Mouse (Mus musculus) embryonic facial prominence, embryonic 14.5 days (tissue): ENCODE measurements at regions not wholly inside any gene's neighbourhood (a gene's known extent, or its start where the extent isn't known, plus 50 kb on each side); places are given as distances from the start of the nearest gene placed in this dataset.
"Not testable (repeated sequence)": the region's sequence is repeated elsewhere in the genome, so short reads cannot be mapped to it uniquely, and the experiment has no call there.

Experiments used
- ATAC-seq: fragments of 200-750 bp; cut with Nextera tagmentation; 2 replicates; pipeline ENCODE4 v1.8.0; 2017; ENCODE audit warnings: low read depth, moderate number of reproducible peaks, moderate TSS enrichment
- DNase-seq: peaks from one replicate; pipeline ENCODE4 v3.0.0-alpha.2; 2015; ENCODE audit warnings: low spot score
- H3K27ac ChIP-seq: fragments of 300-500 bp; sonication (generic); replicated peaks from 2 replicates; pipeline ENCODE4 v1.5.1; 2014; ENCODE audit warnings: low read depth, mild to moderate bottlenecking, low read length, moderate library complexity
- H3K27me3 ChIP-seq: fragments of 300-500 bp; sonication (generic); replicated peaks from 2 replicates; pipeline ENCODE4 v1.6.1; 2014; ENCODE audit warnings: low read length; ENCODE audit not compliant: control insufficient read depth, insufficient read depth
- H3K36me3 ChIP-seq: fragments of 300-500 bp; sonication (generic); 2 replicates; pipeline ENCODE4 v1.6.1; 2014; ENCODE audit warnings: low read length, mixed read lengths; ENCODE audit not compliant: control insufficient read depth, insufficient read depth
- H3K4me1 ChIP-seq: fragments of 300-500 bp; sonication (generic); 2 replicates; pipeline ENCODE4 v1.6.1; 2014; ENCODE audit warnings: antibody characterized with exemption, low read length; ENCODE audit not compliant: control insufficient read depth, insufficient read depth
- H3K4me2 ChIP-seq: fragments of 300-500 bp; sonication (generic); 2 replicates; pipeline ENCODE4 v1.6.1; 2014; ENCODE audit warnings: low read depth, mild to moderate bottlenecking, low read length, moderate library complexity, mixed read lengths
- H3K4me3 ChIP-seq: fragments of 300-500 bp; sonication (generic); 2 replicates; pipeline ENCODE4 v1.5.1; 2014; ENCODE audit warnings: low read depth, mild to moderate bottlenecking, low read length
- H3K9ac ChIP-seq: fragments of 300-500 bp; sonication (generic); 2 replicates; pipeline ENCODE4 v1.6.1; 2014; ENCODE audit warnings: low read depth, mild to moderate bottlenecking, low read length, moderate library complexity, mixed read lengths
- H3K9me3 ChIP-seq: fragments of 300-500 bp; sonication (generic); 2 replicates; pipeline ENCODE4 v1.6.1; 2016; ENCODE audit warnings: low read length; ENCODE audit not compliant: control insufficient read depth
- WGBS: fragments of 180-500 bp; shearing (Covaris S2); extraction: QIAGEN DNeasy Blood & Tissue Kit; methylation state at CpG from one replicate; pipeline ENCODE4 v1.1.7; 2014; 5-methylcytosine and 5-hydroxymethylcytosine counted together

GRCm38 (mm10) chr11:29628476-29628875 lies 64.3 kb upstream of the Rtn4 start:
- H3K36me3 ChIP-seq, result no peaks in the 10 kb centered on the region
- DNase-seq (no peak), ATAC-seq (no peak)
- no peaks in the 10 kb centered on the region for H3K27me3 ChIP-seq
- H3K9me3 ChIP-seq, result no peaks in the 10 kb centered on the region
- H3K4me3 ChIP-seq, result no peak overlapping the region
- H3K4me1 ChIP-seq, result no peaks in the 10 kb centered on the region
- H3K9ac ChIP-seq, result no peak overlapping the region
- H3K4me2 ChIP-seq, result no peak overlapping the region
- 54% methylated on average over 2 of the region's 2 CpGs for WGBS
- no peak overlapping the region for H3K27ac ChIP-seq

GRCm38 (mm10) chr11:29632486-29632885 lies 60.3 kb upstream of the Rtn4 start:
- H3K4me2 ChIP-seq, result no peak overlapping the region
- 42% methylated on average over 1 of the region's 1 CpGs for WGBS
- H3K27ac ChIP-seq, result no peak overlapping the region
- peaks cover 4% of the 10 kb centered on the region; the same call in 1 of the 2 replicates for H3K4me1 ChIP-seq
- ATAC-seq (no peak), DNase-seq (no peak)
- H3K36me3 ChIP-seq, result no peaks in the 10 kb centered on the region
- no peaks in the 10 kb centered on the region for H3K27me3 ChIP-seq
- H3K9ac ChIP-seq, result no peak overlapping the region
- no peaks in the 10 kb centered on the region for H3K9me3 ChIP-seq
- no peak overlapping the region for H3K4me3 ChIP-seq

GRCm38 (mm10) chr11:29633288-29633687 lies 59.5 kb upstream of the Rtn4 start:
- H3K4me1 ChIP-seq, result peaks cover 12% of the 10 kb centered on the region; the same call in 1 of the 2 replicates
- not testable (repeated sequence) for H3K4me3 ChIP-seq, H3K9ac ChIP-seq, H3K36me3 ChIP-seq, DNase-seq, ATAC-seq, H3K27me3 ChIP-seq, H3K27ac ChIP-seq, H3K4me2 ChIP-seq, H3K9me3 ChIP-seq
- WGBS, result 79% methylated on average over 1 of the region's 1 CpGs

DNA sequence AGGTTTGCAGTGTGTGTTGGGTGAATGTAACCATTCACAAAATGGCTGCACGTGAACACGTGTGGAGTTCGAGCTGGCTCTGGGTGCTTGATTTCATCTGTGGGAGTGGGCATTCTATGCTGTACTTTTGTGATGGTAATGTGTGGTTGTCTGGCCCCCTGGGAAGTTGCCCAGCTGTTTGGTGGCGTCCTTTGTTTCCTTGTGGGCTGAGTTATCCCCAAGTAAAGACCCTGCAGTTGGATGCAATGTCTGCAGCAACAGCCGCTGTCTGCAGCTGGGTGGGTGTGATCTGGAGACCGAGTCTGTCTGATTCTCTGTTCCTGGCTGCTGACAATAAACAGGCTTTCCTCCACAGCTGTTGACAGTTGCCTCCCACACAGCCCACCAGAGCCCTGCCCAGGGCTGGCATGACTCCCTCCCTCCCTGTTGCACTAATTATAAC lies 56.0 kb upstream of the Rtn4 start:
- H3K4me1 ChIP-seq, result peaks cover 21% of the 10 kb centered on the region; the same call in 1 of the 2 replicates
- peak overlapping the region; percentile 0; the same call in 1 of the 2 replicates for H3K27ac ChIP-seq
- no peaks in the 10 kb centered on the region for H3K36me3 ChIP-seq
- H3K9me3 ChIP-seq, result no peaks in the 10 kb centered on the region
- DNase-seq (peak; percentile 90), ATAC-seq (peak; percentile 85)
- no peak overlapping the region for H3K9ac ChIP-seq
- H3K4me2 ChIP-seq, result no peak overlapping the region
- no peaks in the 10 kb centered on the region for H3K27me3 ChIP-seq
- 37% methylated on average over 6 of the region's 6 CpGs for WGBS
- no peak overlapping the region for H3K4me3 ChIP-seq

DNA sequence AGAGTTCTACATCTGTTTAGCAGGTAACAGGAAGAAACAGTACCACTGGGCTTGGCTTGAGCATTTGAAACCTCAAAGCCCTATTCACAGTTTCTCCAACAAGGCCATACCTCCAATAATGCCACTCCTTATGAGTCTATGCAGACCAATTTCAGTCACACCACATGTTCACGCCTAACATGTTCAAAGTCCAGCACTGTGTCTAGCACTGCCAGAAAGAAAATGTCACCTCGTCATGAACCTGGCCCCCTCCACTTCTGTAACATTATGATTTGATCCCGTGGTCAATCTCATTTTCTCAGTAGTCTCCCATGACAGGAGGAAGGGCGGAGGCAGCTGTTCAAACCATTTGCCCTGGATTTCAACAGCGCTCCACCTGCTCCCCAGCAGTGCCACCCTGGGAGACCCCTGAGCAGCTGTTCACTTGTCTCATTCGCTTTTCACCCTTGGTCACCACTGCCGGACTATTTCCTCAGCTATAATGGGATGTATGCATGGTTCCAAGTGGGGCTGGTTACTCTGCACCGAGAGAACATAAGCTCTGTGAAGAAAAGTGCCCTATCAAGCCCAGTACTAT lies 54.6 kb upstream of the Rtn4 start:
- H3K4me2 ChIP-seq, result no peak overlapping the region
- peak overlapping the region; percentile 63 for H3K27ac ChIP-seq
- no peak overlapping the region for H3K9ac ChIP-seq
- ATAC-seq (peak; percentile 83), DNase-seq (peak; percentile 80)
- no peaks in the 10 kb centered on the region for H3K27me3 ChIP-seq
- peaks cover 21% of the 10 kb centered on the region; the same call in 1 of the 2 replicates for H3K4me1 ChIP-seq
- no peak overlapping the region for H3K4me3 ChIP-seq
- H3K36me3 ChIP-seq, result no peaks in the 10 kb centered on the region
- WGBS, result 69% methylated on average over 8 of the region's 8 CpGs
- no peaks in the 10 kb centered on the region for H3K9me3 ChIP-seq

DNA sequence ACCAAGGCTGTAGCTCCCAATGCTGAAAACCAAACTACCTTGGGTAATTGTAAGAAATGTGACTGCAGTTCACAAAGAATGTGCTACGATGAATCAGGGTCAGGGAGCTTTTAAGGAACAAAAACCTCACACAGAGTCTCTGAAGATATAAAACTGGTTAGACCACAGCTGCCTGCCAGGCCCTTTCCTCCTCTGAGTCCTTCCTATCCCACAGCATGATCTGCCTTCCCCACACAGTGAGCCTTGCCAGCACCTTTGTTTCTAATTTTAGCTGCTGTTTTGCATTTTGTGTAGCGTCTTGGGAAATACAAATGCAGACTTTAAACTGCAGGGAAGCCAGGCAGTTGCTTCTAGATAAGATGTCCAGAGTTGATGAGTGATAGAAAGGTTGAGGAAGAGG lies 53.9 kb upstream of the Rtn4 start:
- ATAC-seq (peak; percentile 35; the same call in 1 of the 2 replicates), DNase-seq (peak; percentile 77)
- Histone ChIP-seq H3K27me3 (no peaks in the 10 kb centered on the region), H3K27ac (peak overlapping the region; percentile 63), H3K4me2 (no peak overlapping the region), H3K36me3 (no peaks in the 10 kb centered on the region), H3K9ac (no peak overlapping the region), H3K4me1 (peaks cover 21% of the 10 kb centered on the region; the same call in 1 of the 2 replicates), H3K4me3 (no peak overlapping the region), H3K9me3 (no peaks in the 10 kb centered on the region)
- 9% methylated on average over 2 of the region's 2 CpGs for WGBS
